Mouse (Mus musculus) forelimb bud, embryonic 11.5 days (tissue): Measurements from ENCODE around the gene Nol4l.

Experiments used
- DNase-seq: peaks from one replicate; pipeline ENCODE4 v3.0.0-alpha.2; 2012; ENCODE audit warnings: low read depth, low spot score

Gene Nol4l

DNA sequence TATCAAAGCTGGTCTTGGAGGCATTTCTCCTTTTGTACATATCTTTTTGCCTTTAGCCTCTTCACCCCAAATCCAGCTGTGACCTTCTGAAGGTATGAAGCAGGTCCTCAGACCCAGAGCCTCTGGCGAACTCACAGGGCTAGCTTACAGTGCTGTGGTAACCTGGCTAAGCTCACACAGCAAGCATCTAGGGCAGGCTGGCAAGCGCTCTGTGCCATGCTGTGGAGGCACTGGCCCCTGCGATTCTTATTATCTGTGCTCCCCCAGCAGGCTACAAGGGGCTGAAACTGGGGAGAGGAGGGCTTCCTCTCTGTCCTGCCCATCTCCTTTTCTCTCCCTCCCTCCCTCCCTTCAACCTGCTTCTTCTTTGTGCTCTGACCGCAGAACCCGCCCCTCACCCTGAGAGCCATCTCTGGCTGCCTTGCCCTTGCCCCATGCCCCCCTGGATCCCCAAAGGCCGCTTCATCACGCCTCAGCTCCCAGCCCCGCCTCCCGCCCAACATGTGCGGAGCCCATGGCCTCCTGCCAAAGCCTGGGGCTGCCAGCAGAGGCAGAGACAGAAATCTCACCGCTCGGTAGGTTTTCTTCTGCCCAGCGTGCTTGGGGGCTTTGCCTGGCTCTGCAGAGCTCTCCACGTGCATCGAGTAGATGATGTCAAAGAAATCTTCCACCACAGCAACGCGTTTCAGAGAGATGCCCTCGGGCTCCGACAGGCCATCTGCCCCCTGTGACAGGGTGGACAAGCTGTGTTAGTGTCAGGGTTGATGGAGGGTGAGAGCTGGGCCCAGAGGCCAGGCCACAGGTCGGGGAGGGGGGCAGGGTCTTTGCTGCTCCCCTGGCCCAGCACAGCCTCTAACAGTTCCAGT, 46.4 kb downstream of the Nol4l start:
- DNase-seq: no peak

DNA sequence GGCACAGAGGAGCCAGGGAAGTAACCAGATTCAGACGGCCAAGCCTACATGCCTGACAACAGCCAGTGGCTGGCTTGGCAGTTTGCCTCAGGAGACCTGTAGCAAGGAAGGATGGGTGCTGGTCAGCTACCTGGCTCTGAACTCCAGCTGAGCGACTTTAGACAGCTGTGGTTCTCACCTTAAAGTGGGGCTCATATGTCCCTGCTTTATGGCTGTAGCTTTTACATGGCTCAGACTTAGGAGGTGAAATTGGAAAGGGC, 48.0 kb downstream of the Nol4l start:
- DNase-seq: no peak

DNA sequence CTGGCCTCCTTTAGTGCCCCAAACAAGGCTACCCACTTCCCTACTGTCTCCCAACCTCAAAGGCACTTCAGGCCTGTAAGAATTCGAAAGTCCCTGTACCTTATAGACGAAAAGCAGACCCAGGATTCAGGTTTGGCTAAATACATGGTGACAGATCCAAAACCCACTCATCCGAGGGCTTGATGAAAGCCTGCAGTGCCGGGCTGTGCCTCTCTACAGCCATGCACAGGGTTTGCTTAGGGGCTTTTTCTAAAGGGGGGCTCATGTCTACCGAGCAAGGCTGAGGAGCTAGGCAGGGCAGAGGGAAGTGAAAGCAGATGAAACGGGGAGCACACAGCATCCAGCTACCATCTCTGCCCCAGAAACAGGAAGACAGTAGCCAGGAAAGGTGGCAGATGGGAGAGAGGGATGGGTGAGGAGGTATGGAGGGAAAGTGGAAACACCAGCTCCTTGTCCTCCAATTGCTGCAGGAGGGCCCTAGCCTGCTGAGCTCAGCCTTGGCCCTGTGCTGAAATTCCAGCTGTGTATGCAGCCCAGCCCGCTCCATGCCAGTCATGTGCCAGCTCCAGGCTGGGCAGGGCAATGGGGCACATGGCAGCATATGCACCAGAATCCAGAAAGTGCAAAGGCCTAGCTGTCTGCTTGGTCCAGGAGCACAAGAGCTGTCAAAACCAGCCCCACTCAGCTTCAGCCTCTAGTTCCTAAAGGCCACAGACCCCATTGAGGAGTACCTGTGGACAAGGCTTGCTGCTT, 48.5 kb downstream of the Nol4l start:
- DNase-seq: no peak

DNA sequence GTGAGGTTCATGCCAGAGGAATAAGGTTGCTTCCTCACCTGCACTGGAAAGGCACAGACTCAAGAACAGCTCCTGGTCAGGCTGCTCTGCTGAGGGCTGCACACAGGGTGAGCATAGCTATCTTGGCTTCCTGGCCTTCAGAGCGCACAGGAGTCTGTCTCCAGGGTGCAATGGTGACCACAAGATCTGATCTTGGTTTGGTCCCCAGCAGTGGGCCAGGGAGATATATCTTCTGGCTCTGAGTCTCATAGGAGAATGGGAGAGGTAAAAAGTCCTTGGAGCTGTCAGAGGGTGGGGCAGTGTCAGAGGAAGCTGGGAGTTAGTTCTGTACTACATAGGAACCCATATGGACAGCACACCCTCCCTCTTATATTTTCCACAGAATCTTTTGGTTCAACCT, 50.3 kb downstream of the Nol4l start:
- no peak for DNase-seq

DNA sequence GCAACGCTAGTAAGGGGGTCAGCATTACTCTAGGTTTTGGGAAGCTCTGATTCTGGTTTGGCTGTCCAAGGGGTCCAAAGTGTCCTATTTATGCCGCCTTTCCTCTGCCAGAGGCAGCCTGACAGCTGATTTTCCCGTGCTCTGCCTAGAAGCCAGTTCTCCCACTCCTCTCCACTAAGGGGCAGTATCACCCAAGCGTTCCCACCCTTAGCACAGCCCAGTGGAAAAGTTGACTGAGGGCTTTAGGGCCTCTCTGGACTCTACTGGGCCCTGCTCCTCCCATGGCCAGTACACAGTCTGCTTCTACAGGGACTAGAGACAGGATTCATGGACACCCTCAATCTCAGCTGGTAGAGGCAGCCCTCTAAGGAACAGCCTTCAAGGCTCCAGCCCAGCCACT, 51.2 kb downstream of the Nol4l start:
- DNase-seq: peak; percentile 73

DNA sequence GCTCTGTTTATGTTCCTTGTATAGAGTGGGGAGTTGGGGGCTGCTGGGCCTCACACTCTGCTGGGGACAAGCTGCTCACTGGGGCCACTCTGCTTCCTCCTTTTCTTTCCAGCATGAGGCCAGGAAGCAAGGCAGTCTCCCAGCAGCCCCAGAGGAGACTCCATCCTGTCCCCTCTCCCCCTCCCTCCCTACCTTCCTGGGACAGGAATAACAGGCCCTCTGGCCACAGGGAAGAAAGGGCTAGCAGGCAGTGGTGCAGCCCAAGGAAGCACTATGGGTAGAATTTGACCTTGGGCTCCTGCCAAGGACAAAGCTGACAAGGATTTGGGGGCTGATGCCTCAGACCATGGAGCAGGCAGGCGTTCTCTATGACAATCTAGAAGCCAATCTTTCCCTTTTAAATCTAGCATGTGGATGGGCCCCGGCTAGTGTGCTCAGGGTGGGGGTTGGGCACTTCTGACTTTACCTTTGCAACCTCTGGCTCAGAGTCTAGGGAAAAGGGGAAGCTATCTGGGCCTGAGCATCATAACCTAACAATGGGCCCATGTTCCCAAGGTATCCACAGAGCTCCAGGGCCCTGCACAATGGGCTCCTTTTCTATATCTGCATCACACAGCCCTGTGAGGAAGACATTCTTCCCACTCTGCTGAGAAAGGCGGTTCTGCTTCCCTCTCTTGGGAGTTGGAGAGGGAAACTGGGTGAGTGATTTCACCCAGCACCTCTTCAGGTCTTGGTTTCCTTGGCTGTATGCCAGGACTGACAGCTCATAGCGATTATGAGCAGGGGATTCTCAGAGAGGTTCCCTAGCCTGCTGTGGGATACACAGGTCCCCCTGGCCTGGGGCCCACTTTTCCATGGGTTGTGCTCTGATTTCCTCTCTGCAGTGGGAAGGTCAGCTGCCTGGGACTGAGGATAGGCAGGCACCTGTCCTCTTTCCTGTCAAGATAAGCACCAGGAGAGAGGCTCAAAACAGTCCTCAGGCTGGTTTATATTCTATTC, 54.4 kb downstream of the Nol4l start:
- no peak for DNase-seq

DNA sequence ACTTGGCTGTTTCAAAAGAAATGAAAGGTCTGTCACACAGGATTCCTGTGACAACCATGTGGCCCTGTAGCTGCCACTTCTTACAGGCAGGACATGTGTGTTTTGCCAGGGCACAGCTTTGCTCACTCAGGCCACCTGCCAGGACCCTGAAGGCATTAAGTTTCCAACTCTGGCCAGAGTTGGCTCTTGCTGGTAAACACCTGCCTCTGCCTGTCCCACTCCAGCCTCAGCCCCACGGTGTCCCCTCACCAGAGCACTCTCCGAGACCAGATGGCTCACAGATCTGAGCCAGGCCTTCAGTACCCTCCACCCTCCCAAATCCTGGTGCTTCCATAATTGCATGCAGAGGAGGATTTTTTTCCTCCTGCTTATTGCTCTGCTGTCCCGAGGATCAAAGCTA, 58.8 kb downstream of the Nol4l start:
- no peak for DNase-seq

DNA sequence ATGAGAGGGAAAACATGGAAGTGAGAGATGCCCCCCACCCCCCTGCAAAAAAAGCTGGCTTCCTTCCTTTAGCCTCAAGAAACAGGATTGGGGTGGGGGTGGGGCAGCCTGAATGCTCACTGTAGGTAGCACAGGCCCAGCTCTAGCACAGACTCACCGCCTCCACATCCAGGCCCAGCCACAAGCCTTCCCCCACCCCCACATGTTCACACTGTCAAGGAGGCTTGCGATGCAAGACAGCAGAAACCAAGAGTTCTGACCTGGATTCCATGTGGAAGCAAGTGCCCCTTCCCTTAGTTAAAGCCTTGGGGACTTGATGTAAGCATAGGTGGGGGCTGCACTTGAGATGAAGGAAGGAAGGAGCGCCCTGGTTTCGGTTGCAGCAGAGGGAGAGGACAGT, 60.0 kb downstream of the Nol4l start:
- DNase-seq: no peak

DNA sequence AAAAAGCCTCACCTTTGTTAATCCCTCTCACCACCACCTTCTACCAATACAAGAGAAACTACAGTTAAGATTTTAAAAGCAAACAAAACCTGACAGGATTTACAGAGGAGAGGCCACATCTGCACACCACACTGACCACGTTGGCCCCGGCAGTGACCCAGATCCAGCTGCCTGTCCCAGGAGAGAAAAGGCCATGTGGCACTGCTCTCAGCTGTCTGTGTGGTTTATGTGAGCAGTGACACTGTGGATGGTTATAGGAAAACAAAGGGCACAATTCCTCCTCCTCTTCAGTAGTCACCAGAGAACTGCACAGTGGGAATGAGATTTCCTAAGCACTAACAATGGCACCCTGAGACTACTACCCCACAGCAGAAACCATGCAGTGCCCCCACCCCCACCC, 60.5 kb downstream of the Nol4l start:
- DNase-seq: no peak

DNA sequence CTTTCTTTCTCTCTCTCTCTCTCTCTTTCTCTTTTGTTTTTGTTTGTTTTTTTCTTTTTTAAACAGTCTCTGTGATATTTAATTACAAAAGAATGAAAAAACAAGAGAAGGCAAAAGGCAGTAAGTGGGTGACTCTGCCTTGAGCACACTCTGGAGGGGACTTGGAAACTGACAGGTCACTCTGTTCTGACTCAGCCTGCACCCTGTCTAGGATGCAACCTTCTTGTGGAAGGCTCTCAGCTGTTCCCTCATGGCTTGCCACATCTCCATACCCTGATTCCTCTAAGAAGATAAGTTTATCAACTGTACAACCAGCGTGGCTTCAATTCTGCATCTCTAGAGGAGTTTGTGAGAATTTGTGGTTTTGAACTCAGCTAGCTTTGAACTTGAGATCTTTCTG, 62.4 kb downstream of the Nol4l start:
- no peak for DNase-seq

DNA sequence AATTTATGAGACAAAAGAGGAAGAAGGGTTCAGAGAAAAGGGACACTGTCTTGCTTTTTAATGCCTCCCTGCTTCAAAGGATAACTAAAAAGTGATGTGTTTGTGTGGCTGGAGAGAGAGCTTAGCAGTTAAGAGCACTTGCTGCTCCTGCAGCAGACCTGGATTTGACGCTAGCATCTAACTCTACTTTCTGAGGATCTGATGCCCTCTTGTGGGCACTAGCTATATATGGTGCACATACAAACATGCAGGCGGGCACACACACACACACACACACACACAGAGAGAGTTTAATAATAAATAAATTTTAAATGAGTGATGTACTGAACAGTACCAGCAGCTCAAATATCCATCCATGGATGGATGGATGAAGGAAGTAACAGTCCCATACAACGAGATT, 66.5 kb downstream of the Nol4l start:
- DNase-seq: no peak

DNA sequence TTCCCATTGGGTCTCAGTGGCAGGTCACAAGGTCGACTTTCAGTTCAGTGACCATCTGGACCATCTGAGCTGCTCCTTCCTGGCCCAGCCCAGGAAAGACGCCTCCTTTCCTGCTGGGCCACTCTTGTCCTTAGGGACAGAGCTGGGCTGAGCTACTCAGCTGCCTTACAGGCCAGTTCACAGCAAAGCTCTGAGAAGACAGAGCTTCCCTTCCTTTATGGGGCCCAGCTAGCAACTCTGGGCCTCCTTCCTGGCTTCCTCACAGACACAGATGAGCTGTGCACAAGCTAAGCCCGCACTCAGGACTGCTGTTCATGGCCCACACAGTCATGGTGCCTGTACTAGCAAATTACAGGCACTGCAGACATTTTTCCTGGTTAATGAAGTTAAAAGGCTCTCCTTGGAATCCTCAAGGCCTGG, 71.7 kb downstream of the Nol4l start:
- no peak for DNase-seq

DNA sequence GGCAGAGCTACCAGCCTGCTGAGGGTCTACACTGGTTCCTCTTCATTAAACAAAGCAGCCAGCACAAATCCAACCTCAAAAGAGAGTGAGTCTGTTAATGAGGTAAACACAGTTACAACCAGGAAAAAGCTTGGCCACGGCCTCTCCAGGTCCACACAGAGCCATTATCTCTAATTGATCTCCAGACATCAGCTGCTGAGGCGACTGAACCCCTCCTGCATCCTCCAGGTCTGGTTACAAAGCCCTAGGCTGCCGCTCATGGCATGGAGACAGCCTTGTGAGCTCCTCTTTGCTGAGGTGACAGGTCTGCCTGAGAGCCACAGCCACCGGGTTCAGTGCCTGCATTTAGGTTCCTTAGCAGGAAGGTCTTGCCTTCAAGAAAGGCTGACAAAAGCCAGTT, 72.3 kb downstream of the Nol4l start:
- DNase-seq: no peak

DNA sequence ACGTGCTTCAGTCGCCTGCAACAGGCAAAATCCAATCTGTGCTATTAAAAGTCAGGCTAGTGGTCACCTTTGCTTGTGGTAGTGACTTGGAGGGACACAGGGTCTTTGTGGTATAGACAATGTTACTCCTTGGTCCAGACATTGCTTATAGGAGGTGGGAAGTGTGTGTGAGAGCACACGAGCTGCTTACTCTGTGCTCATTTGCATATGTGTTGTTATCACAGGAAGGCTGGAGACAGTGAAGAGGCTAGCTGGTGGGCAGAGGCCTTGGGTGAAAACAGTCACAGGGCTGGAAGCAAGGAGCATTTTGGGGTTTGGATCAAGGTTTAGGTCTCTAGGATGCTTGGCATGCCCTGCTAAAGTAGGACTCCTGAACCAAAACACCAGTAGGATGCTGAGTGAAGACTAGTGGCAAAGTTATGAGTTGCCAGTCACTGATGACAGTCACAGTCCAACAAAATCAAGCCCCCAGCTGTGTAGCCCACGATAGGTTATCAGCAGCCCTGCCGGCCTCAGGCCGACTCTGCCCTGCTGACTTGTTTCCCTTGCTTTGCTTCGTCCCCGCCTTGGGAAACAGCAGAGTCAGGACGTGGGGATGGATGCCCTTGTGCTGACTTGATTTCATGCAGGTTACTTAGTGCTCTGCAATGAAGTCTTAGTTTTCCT, 74.8 kb downstream of the Nol4l start:
- no peak for DNase-seq

DNA sequence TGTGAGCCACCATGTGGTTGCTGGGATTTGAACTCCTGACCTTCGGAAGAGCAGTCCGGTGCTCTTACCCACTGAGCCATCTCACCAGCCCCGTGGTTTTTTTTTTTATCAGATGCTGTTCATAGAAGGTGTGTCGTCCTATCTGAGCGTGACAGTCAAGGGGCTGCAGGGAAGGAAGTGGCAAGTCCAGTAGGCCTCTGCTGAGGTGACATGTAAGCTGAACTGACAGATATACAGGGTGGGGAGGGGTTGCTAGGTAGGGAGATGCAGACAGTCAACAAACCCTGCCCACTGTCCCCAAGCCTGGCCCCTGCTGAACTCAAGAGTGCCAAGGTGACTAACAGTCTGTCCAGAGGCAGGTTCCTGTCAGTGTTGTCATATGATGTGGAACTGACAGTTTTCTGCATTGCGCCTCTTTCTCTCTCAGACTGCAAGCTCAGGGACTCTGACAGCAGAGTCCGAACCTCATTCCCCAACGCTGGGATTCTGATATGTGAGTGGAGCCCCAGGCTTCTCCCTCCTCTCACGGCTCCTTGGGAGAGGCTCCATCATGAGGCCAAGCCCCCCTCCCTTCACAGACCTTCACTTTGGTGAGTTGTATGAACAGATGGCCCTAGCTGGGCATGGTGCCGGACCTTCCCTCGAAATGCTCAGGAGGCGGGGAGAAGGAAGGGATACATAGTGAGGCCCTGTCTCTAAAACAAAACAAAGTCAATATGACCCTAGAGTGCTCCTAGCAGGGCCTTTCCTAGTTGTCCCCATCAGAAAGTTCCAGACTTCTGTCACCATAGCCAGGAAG, 75.6 kb downstream of the Nol4l start:
- DNase-seq: no peak

DNA sequence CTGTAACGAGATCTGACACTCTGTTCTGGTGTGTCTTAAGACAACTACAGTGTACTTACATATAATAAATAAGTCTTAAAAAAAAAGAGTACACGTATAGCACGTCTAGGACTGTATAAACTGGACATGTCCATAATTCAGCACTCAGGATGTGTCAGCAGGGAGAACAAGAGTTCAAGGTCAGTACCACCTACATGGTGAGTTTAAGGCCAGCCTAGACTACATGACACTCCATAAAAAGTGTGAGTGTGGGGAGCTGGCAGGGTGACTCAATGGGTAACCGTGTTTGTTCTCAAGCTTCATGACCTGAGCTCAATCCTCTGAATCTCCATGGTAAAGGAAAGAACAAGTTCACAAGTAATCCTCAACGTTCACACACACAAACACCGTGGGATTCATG, 81.3 kb downstream of the Nol4l start:
- DNase-seq: no peak

DNA sequence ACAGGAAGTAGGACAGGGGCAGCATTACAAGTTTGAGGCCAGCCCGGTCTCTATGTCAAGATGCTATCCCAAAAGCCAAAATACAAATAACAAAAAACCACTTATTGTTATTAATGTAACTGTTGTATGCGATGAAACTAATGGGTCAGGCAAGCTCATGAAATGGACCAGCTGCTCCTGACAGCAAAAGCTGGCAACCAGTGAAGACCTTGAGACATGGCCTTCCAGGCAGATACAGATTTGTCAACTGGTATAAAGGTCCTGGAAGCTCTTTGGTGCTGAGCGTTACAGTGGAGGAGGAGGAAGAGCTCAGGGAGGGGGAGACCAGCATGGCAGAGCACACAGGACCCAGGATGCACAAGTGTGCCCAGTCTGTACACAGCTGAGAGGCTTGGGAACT, 82.1 kb downstream of the Nol4l start:
- DNase-seq: no peak

DNA sequence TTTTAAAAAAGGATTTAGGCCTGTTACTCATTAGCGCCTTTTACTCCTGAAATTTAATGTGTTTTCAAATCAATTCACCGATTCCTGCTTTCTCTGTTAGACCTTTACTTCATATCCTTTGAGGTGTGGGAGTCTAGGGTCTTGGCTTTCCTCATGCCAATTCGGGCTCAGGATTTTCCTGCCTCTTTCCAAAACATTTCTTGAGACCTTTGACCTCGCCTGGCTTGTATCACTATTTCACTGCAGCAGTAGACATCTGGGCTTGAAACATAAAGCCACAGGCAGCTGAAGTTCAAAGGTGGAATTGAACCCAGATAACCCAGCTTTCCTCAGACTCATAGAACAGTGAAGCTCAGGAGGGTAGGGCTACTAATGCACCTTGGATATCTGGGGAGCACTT, 83.3 kb downstream of the Nol4l start:
- DNase-seq: no peak

DNA sequence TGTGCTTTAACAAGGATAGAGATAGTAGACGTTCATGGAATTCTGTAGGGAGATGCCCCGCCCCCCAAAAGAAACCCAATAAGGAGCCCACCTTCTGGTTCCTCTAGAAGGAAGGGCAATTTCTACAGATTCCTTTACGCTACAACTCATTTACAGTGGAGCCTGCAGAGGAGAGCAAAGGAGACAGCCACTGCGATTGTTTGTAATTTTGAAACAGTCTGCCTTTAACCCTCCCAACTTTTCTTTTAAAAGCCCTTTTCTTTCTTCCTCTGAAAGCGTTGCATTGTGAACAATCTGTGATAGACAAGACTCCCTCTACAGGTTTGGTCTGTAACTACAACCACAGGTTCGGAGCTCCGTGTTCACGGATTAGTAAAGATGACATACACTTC, 83.8 kb downstream of the Nol4l start:
- peak; percentile 83 for DNase-seq

DNA sequence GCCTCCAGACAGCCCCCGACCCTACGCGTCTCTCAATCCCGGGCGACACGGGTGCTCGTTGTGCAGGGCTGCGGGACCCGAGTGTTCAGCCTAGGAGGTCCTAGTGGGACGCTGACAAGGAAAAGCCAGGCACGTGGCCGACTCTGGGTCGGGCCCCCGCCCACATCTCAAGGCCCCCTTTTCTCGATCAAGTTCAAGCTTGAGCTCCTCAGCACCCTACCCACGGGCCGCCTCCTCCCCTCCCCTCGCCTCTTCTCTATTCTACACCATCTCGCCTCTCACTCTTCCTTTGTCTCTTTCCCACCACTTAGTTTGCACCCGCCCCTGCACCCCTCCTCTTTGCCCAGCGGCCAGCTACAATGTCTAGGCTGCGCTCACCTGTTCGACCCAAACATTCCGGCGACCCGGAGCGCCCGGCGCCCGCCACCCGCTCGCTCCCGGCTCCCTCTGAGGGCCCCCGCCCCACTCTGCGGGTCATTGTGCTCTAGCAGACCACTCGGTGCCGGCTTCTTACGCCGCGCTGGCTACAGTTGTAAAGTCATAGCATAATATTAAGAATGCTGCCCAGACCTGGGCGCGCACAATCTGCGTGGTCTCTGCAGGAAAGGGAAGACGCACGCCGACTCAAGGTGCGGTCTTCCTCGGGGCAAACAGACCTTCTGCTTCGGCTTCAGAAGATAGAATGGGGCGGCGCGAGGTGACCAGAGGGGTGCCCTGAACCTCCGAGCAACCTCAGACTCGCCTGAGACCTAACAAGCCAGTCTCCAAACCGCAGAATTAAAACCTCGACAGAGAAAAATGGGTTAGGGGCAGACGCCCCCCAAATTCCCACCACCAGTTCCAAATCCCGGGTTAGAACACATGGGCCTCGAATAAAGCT, 84.4 kb downstream of the Nol4l start:
- DNase-seq: no peak
